Mouse (Mus musculus): ENCODE measurements around the gene Gm20379.

Gm20379 gene

DNA sequence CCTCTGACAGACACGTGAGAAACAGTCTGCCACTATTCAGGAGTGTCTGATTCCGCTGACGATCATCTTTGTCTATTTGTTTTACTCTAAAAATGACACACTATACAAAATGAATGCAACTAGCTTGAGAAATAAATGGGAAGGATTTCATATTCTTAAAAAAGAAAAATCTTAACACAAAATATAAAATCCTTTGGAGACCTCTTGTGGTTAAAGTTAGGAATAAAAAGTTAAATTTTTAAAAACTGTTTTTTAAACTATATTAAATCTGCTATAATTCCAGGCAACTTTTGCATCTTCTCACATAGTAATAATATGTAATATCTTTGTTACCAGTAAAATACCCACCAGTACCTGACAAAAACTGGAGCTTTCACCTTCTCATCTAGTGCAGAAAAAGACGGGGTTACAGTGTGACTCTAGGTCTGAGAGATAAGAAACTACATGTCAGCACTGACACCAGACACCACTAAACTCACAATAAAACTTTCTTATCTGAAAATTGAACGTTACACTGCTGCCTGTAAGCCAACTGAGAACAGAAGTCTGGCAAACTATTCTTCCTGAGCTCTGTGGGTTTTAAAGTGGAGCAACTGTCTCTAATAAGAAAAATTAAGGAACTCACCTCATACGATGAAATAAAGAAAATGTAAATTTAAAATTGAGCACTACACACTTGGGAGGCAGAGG, 32.1 kb downstream of the Gm20379 start:
- DNase-seq: no peak

DNA sequence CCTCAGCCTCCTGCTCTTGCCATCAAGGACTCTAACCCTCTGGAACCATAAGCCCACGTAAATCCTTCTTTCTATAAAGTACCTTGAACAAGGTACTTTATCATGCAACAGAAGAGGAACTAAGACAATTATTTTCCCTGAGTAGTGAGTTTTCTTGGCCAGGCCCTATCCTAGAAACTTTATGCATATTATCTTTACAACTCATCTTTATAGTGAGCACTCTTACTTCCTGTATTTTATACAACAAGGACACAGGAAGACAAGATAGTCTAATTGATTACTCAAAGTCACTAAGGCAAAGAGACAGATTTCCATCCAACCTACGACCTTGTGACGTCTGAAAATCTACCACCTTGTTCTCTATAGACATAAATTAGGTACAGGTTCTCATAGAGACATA, 34.0 kb downstream of the Gm20379 start:
- DNase-seq: no peak

DNA sequence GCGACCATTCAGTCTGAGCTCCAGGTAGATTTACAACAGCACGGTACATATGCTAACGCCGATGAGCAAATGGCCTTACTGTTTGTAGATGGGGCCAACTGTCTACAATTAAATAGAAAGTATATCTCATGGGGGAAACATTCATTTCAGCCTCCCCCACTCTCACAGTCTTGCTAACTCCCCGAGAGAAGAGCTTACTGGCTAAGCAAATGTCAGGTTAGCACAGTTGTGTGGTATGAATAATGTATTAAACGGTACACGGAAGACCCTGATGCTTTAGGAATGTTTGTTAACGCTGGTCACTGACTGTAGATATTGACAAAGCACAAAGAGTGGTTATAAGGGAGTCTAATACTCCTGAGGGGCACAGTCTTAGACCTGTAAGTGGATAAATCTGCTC, 38.3 kb downstream of the Gm20379 start:
- no peak for DNase-seq

DNA sequence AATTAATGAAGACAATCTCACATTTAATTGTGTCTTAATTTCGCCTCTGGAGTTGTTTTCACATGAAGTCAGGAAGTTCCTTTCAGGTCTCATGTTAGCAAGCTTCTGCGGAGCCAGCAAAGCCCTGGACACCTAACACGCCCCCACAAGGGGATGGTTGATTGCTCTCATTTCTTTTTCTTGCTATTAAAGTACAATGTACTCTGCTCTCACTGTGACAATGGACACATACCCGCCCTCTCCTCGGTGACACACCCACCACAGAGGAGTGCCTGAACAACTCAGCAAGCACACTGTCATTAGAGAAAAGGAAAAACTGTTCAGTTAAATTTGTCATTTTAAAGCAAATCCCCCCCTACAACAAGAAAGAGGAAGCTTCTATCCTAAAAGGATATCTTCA, 40.6 kb downstream of the Gm20379 start:
- DNase-seq: no peak

DNA sequence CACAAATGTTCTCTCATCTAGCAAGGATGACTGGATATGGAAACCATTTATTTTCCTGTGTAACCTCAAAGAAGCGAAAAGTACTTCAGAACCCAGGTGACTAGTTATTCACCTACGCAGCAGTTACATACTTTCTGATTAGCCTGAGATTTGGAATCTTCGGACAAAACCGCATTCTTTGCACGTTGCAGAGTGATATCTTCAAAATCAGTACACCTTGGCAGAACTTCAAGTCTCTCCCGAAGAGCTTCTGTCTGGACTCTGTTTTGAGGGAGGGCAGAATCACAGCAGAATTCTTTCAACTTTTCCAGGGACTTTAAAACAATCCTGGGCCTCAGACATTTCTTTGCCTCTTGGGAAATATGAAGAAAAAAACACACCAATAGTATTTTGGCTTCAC, 45.3 kb downstream of the Gm20379 start:
- DNase-seq: no peak

DNA sequence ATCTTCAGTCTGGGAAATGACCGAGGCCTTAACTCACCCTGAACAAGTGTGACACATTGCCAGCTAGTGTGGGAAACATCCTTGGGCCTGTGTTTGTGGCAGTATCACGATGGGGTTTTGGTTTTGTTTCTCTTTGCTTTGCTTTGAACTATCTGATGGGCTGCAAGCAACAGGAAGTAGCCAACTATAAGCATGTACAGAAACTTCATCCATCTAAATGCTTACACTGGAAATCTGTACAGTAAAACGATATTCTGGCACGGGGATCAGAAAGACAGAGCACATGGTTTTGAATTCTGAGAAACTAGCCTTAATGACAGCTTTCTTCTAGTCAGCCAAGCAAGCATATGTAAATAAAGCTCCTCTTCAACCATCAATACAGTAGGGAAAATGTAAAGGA, 48.2 kb downstream of the Gm20379 start:
- no peak for DNase-seq

DNA sequence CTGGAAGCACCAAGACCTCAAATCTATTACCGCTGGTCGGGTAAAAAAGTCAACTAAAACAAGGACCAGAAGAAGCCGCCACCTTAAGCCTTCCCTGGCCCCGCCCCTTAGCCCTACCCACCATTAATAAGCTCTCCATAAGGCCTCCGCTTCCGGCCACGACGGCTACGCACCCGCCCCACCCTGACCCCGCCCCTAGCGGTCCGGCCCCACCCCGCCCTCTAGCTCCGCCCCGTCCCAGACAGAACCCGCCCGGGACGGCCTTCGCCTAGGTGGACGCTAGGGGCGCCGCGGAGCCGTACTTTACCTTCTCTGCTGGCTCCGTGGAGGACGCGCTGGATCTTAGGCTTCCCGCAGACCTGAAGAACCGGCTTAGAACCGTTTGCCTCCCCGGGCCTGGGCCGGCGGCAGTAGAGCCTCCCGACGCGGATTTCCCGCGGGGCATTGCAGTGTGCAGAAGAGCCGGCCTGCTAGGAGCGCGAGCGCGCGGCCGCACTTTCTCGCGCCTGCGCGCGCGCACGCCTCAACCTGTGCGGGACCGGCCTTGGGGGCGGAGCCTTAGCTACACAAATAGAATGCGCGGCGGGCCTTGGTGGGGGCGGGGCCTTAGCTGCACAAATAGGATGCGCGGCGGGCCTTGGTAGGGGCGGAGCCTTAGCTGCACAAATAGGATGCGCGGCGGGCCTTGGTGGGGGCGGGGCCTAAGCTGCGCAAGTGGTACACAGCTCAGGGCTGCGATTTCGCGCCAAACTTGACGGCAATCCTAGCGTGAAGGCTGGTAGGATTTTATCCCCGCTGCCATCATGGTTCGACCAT, 48.9 kb downstream of the Gm20379 start, which contains the start of the genes Dhfr and Msh3:
Gene Dhfr (plus strand): TSS at position 271 of the 816 bp plus-strand sequence.
Gene Msh3 (minus strand): TSS at position 548 of the 816 bp plus-strand sequence.
- peak; percentile 98 for DNase-seq

DNA sequence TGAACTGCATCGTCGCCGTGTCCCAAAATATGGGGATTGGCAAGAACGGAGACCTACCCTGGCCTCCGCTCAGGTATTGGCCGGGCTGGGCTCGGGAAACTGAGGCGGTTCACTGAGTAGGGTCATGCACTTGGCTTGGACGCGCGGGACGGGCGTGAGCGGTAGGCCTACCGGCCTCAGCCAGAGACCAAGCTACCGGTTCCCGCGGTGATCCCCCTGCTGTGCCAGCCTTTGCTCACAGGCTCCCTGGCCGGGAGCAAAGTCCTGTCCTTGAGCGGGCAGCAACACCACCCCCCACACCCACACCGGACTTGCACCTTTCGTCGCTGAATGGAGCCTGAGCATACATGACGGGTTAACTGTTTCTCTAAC, 49.5 kb downstream of the Gm20379 start:
- no peak for DNase-seq

DNA sequence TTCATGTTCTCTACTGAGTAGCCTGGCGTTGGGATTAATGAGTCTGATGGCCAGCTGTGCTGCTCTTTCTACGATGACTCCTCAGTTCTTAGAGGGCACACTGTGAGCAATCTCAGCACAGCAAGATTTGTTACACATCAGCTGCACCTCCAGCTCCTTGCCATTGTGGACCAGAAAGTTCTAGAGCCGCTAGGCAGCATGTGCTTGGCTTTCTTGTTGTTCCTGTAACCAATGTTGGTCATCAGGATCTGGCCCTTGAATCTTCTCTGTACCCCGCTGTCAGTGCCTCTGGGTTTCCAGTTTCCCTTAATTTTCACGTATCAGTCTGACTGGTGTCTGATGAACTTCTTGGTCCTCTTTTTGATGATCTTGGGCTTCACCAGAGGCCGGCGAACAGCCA, 50.6 kb downstream of the Gm20379 start:
- DNase-seq: no peak

Data from right cerebral cortex, postnatal 14 days (tissue).